Mouse (Mus musculus) hindlimb bud, embryonic 11.5 days (tissue): ENCODE results near the gene Asb18.
A peak's percentile ranks its signal among the peaks of the same experiment; 100 is the strongest.

ENCODE experiments used
- DNase-seq: peaks from one replicate; pipeline ENCODE4 v3.0.0-alpha.2; 2012; ENCODE audit warnings: low read depth, low spot score; ENCODE audit errors: extremely low spot score

Gene Asb18

DNA sequence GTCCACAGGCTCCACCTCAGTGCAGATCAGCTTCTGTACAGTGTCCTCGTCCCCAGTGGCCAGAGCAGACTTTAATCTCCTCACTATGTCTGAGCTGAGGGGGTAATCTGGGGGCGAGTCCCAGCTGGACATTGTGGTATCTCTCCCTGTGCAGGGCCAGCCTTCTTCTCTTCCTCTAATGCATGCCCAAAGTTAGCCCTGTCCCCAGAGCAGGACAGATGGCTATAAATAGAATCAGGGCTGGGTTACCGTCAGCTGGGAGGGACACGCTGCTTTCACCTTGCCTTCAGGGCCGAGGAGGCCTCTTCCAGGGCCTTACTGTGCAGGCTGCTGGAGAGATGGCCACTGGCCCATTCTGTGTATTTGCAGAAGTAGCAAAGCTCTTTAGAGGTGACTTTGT lies at the start of gene Asb18:
Gene Asb18 (minus strand): TSS at position 221 of the 400 bp plus-strand sequence.
- DNase-seq, result no peak

DNA sequence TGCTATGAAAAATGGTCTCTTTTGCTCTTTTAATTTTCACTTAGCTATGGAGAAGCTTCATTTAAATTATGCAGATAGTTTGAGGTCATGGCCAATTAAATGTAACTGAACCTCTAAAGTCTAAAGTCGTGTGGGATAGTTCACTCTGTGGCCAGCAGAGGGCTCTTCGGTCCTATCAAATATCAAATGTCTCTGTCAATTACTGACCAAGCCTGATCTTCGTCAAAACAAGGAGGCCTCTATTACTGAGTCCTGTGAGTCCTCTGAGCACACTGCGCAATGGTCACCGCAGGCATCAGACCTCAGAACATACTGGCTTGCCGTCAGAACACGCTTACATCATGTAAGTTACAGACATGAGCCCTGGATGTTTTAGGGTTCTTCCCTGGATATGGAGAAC lies 46.1 kb upstream of the Asb18 start:
- peak; percentile 53 for DNase-seq

DNA sequence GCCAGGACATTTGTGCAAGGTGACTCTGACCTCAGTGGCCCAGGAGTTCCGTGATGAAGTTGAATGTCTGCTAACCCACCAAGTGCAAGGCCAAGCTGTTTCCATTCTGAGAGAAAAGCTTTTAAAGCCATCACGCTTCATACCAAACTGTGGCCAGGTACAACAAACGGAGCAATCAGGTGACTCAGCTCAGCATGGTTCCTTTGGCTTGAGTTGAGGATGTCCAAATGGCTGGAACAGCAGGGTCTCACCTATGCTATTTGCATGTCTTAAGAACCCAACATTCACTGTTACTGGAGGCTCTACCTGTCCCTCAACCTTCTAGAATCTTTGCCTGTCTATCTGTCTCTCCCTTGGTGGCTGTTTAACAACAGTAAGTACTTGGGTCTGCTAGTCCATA lies 45.6 kb upstream of the Asb18 start:
- DNase-seq, result no peak

GRCm38 (mm10) chr1:90054991-90055390 lies 40.5 kb upstream of the Asb18 start:
- no peak for DNase-seq

DNA sequence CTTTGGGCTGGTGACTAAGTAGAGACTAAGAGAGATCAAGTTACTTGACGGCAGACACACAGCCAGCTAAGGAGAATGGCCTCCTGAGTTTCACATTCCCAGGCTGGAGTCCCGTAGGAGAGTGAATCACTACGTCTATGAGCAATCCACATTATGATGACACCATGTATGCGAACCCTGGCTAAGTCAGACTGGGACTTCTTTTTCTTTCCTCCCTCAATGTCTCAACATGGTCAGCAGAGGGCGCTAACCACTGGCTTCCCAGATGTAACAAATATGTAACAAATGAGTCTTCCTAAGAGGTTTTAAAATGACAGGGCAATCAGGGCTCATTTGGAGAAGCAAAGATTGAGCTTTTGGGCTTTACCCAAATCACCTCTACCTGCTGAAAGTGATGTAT lies 36.9 kb upstream of the Asb18 start:
- peak; percentile 81 for DNase-seq

GRCm38 (mm10) chr1:90050046-90050739 lies 35.7 kb upstream of the Asb18 start:
- no peak for DNase-seq

GRCm38 (mm10) chr1:90028305-90028704 lies 13.8 kb upstream of the Asb18 start:
- DNase-seq, result no peak

DNA sequence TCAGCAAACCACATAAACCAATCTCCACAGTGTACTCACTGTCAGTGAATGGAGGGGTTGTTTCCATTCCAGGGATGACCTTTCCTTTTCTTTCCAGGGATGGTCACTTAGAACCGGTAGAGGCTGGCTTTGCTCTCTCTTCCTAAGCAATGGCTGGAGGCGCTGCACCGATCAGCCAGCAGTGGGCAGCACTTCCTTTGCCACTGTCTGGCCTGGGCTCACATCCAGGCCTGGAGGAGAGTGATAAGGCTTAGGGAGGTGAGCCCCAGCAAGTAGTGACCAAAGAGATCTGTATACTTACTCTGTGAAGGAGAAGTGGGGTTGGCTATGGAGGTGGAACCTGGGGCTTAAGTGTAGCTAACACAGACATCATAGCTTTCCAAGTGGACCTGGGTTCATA lies 12.5 kb upstream of the Asb18 start:
- DNase-seq, result no peak

DNA sequence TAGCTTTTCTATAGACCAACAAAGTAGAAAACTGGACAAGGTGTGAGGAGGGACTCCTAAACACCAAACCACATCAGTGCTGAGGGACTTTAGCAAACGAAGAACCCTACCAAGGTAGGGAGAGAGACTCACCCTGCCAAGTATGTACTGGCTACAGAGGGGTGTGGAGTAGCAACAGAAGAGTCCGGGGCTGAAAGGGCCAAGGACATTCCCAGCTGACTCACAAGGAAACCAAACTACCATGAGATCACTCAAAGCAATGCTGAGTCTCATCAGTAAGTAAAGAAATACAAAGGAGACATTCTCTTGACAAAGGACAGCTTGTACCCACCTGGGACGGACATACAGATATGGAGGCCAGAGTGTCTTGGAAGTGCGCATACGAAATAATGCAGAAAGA lies 5.9 kb upstream of the Asb18 start:
- DNase-seq, result no peak

GRCm38 (mm10) chr1:90018071-90018470 lies 3.6 kb upstream of the Asb18 start:
- DNase-seq, result no peak

DNA sequence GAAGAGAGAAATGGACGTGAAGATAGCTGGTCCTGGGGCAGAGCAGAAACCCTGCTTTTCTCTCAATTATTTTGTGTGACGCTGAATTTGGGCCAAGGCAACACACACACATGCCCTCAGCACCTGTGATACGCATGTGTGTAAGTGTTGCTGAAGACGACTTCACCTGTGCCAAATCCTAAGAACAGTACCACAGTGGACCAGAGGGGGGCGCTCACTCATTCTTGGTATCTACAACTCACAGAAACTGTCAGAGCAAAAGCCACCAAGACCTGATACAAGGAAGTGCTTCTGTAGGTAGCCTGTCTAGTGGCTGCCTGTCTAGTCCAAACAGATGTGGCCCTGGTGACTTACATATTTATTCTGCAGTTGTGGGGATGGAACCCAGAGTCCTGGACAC lies 1.2 kb downstream of the Asb18 start:
- no peak for DNase-seq

DNA sequence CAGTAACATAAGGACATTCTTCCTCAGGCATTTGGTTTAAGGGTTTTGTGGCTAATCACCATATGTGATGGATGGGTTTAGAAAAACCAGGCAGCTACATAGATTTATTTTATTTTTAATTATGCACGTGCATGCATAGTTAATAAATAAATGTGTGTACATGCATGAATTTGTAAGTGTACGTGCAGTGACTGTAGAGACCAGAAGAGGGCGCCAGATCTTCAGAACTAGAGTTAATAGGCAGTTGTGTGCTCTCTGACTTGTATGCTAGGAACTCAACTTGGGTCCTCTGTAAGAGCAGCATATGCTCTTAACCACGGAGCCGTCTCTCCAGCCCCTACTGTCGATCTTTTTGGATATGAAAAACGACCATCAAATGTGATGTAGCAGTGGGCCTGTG lies 1.6 kb downstream of the Asb18 start:
- no peak for DNase-seq

DNA sequence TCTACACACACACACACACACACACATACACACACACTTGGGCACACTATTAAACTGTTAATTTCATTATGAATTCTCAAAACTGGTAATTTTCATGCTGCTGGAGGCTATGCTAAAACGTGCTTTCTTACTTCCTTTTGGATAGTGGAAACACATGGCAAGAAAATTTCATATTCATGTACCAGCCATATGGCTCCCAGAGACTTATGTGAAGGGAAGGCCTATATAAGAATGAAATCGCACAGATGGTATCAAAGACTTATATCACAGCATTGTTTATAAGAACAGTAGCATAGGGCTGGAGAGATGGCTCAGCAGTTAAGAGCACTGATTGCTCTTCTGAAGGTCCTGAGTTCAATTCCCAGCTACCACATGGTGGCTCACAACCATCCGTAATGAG lies 2.3 kb downstream of the Asb18 start:
- no peak for DNase-seq

GRCm38 (mm10) chr1:90010077-90010476 lies 4.4 kb downstream of the Asb18 start:
- no peak for DNase-seq

GRCm38 (mm10) chr1:90009188-90009587 lies 5.3 kb downstream of the Asb18 start:
- DNase-seq, result no peak

DNA sequence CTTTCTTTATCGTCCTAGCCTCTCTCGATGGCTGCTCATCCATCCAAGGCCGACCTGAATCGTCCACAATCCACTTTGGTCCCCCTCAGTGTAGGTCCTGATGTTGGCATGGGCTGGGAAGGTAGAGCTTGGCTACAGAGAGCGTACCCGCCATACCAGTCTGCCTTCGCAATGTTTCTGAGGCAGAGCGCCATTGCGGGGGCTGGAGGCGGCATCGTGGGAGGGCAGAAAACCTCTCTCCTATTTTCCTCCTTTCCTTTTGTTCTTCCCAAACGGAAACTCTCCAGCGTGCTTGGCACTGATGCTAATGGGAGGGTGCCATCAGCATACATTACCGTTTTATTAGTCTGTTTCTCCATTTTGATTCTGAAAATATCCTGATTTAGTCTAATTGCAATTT lies 7.8 kb downstream of the Asb18 start:
- no peak for DNase-seq

- no peak for DNase-seq
These were observed 13.5 kb downstream of the Asb18 start for GRCm38 (mm10) chr1:90000981-90001380.

- no peak for DNase-seq
These were observed 14.6 kb downstream of the Asb18 start for GRCm38 (mm10) chr1:89999858-90000257.

GRCm38 (mm10) chr1:89998696-89999095 lies 15.8 kb downstream of the Asb18 start:
- DNase-seq, result no peak

- no peak for DNase-seq
These were observed 16.4 kb downstream of the Asb18 start for GRCm38 (mm10) chr1:89998076-89998475.

- DNase-seq, result no peak
These were observed 22.2 kb downstream of the Asb18 start for GRCm38 (mm10) chr1:89992256-89992655.

- no peak for DNase-seq
These were observed 37.2 kb downstream of the Asb18 start for GRCm38 (mm10) chr1:89977261-89977660.

- no peak for DNase-seq
These were observed 38.1 kb downstream of the Asb18 start for GRCm38 (mm10) chr1:89976411-89976810.
